Mouse (Mus musculus) induced T-regulatory cell, adult 2 months (primary cell): ENCODE data around the gene Xylt1.

Source experiments
- DNase-seq: peaks from one replicate; pipeline ENCODE4 v3.0.0-alpha.2; 2012; ENCODE audit warnings: low read depth

The Xylt1 gene

GRCm38 (mm10) chr7:117564627-117565026, 183.8 kb downstream of the Xylt1 start:
- DNase-seq: no peak

- peak; percentile 45 for DNase-seq
Observed at GRCm38 (mm10) chr7:117566115-117566514, 185.3 kb downstream of the Xylt1 start.

GRCm38 (mm10) chr7:117566833-117567232, 186.1 kb downstream of the Xylt1 start:
- no peak for DNase-seq

GRCm38 (mm10) chr7:117567252-117567651, 186.5 kb downstream of the Xylt1 start:
- DNase-seq: no peak

GRCm38 (mm10) chr7:117567653-117568340, 187.0 kb downstream of the Xylt1 start:
- DNase-seq: no peak

GRCm38 (mm10) chr7:117571131-117571530, 190.4 kb downstream of the Xylt1 start:
- DNase-seq: no peak

GRCm38 (mm10) chr7:117571713-117572112, 190.9 kb downstream of the Xylt1 start:
- DNase-seq: no peak

- no peak for DNase-seq
Observed at GRCm38 (mm10) chr7:117573170-117573569, 192.4 kb downstream of the Xylt1 start.

- DNase-seq: no peak
Observed at GRCm38 (mm10) chr7:117575417-117575816, 194.6 kb downstream of the Xylt1 start.

GRCm38 (mm10) chr7:117577035-117577434, 196.3 kb downstream of the Xylt1 start:
- no peak for DNase-seq

- DNase-seq: no peak
Observed at GRCm38 (mm10) chr7:117585164-117585563, 204.4 kb downstream of the Xylt1 start.

- no peak for DNase-seq
Observed at GRCm38 (mm10) chr7:117586811-117587210, 206.0 kb downstream of the Xylt1 start.

- no peak for DNase-seq
Observed at GRCm38 (mm10) chr7:117587234-117587929, 206.6 kb downstream of the Xylt1 start.

GRCm38 (mm10) chr7:117588426-117588825, 207.6 kb downstream of the Xylt1 start:
- no peak for DNase-seq

GRCm38 (mm10) chr7:117589359-117589758, 208.6 kb downstream of the Xylt1 start:
- no peak for DNase-seq

- DNase-seq: no peak
Observed at GRCm38 (mm10) chr7:117589820-117590219, 209.0 kb downstream of the Xylt1 start.

GRCm38 (mm10) chr7:117594191-117594590, 213.4 kb downstream of the Xylt1 start:
- DNase-seq: no peak

- DNase-seq: no peak
Observed at GRCm38 (mm10) chr7:117595029-117595695, 214.4 kb downstream of the Xylt1 start.

- DNase-seq: no peak
Observed at GRCm38 (mm10) chr7:117600443-117600842, 219.7 kb downstream of the Xylt1 start.

GRCm38 (mm10) chr7:117610439-117610838, 229.7 kb downstream of the Xylt1 start:
- no peak for DNase-seq

GRCm38 (mm10) chr7:117612788-117613473, 232.2 kb downstream of the Xylt1 start:
- DNase-seq: peak; percentile 17

GRCm38 (mm10) chr7:117613796-117614195, 233.0 kb downstream of the Xylt1 start:
- DNase-seq: peak; percentile 74
